In the genomic region with DNA sequence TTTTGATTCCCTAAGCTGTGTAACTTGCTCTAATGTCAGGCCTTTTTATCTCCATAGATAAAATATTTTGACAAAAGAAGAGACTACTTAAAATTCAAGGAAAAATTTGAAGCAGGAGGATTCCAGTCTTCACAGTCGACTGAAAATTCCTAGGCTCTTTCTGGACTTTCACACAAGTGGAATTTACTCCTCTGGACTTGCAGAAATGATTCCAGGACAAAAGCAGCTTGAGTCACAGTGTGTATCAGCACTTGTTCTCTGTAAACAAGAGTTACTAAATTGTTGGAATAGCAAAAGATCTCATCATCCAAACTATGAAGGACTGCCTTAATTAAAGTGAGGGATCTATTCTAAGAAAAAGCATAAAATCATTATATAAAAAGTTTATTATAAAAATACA, we compare ENCODE assay signal across 19 mouse cellular contexts.
"Had no signal": no experiment of that assay in that cellular context is flagged by ENCODE, and none has a peak within 500 bp of the region (broad histone marks: within the 10 kb centered on the region; RNA-seq: fewer than 3 reads in every experiment).

No protein-coding gene starts in this region.

- H3K4me2 ChIP-seq: lung, embryonic 14.5 days; midbrain, embryonic 12.5 days; neural tube, embryonic 13.5 days; neural tube, embryonic 15.5 days had no signal

- ATAC-seq: midbrain, embryonic 16.5 days had no signal

- H3K4me3 ChIP-seq: midbrain, embryonic 10.5 days; midbrain, embryonic 12.5 days; myocyte; neural tube, embryonic 13.5 days; neural tube, embryonic 15.5 days had no signal

- DNase-seq: lung, adult 18-20 months; lung, embryonic 14.5 days; lung, postnatal 10 days; lung, postnatal 4 days; midbrain, embryonic 14.5 days; retina, postnatal 1 day; right cerebral cortex, adult 18-20 months; right cerebral cortex, postnatal 25 days; right cerebral cortex, postnatal 4 days; spleen, adult 18-20 months; thymus, adult 18-20 months; thymus, postnatal 14 days; thymus, postnatal 36 days had no signal

- H3K27ac ChIP-seq: midbrain, embryonic 10.5 days; midbrain, embryonic 12.5 days; neural tube, embryonic 13.5 days; neural tube, embryonic 15.5 days had no signal

- H3K9ac ChIP-seq: lung, embryonic 14.5 days; midbrain, embryonic 12.5 days; neural tube, embryonic 13.5 days; neural tube, embryonic 15.5 days had no signal

- H3K9me3 ChIP-seq: midbrain, embryonic 10.5 days; midbrain, embryonic 12.5 days; neural tube, embryonic 13.5 days; neural tube, embryonic 15.5 days had no signal

- H3K27me3 ChIP-seq: midbrain, embryonic 12.5 days; neural tube, embryonic 13.5 days; neural tube, embryonic 15.5 days had no signal
